Mouse (Mus musculus): ENCODE results near the gene Cela3b. TPM values are rescaled to one million over a fixed set of nuclear protein-coding genes. Genes with fewer than 3 reads are reported as not detected.

Cela3b gene
- polyA plus RNA-seq, 1 experiment, result 1.1 TPM

GRCm38 (mm10) chr4:137405571-137405970, 24.8 kb downstream of the Cela3b start:
- Histone ChIP-seq H3K4me3 (ENCODE audit: control insufficient read depth, insufficient read depth, low read length) (no peak overlapping the region), H3K27ac (ENCODE audit: control insufficient read depth, insufficient read depth, low read length) (no peak overlapping the region), H3K4me1 (replicated peaks; ENCODE audit: control insufficient read depth, insufficient read depth, low read length) (no peaks in the 10 kb centered on the region), H3K36me3 (ENCODE audit: control insufficient read depth, insufficient read depth, low read length) (no peaks in the 10 kb centered on the region), H3K27me3 (ENCODE audit: control insufficient read depth, insufficient read depth, low read length) (no peaks in the 10 kb centered on the region)
- no peak for DNase-seq
- TF ChIP-seq CTCF (IDR thresholded peaks at IDR 0.05; ENCODE audit: borderline replicate concordance, control insufficient read depth, extremely low read depth, insufficient read depth, low read length, poor library complexity), result no peak
- TF ChIP-seq POLR2A (IDR thresholded peaks at IDR 0.05; ENCODE audit: control insufficient read depth, extremely low read depth, insufficient read depth, low read length, poor library complexity), result no peak
- 98% methylated on average over 3 of the region's 3 CpGs for WGBS

- Histone ChIP-seq H3K27ac (ENCODE audit: control insufficient read depth, insufficient read depth, low read length) (no peak overlapping the region), H3K27me3 (ENCODE audit: control insufficient read depth, insufficient read depth, low read length) (no peaks in the 10 kb centered on the region), H3K36me3 (ENCODE audit: control insufficient read depth, insufficient read depth, low read length) (no peaks in the 10 kb centered on the region), H3K4me1 (replicated peaks; ENCODE audit: control insufficient read depth, insufficient read depth, low read length) (no peaks in the 10 kb centered on the region), H3K4me3 (ENCODE audit: control insufficient read depth, insufficient read depth, low read length) (no peak overlapping the region)
- DNase-seq, result no peak
- TF ChIP-seq CTCF (IDR thresholded peaks at IDR 0.05; ENCODE audit: borderline replicate concordance, control insufficient read depth, extremely low read depth, insufficient read depth, low read length, poor library complexity), result no peak
- no peak for TF ChIP-seq POLR2A (IDR thresholded peaks at IDR 0.05; ENCODE audit: control insufficient read depth, extremely low read depth, insufficient read depth, low read length, poor library complexity)
- WGBS, result 90% methylated on average over 15 of the region's 15 CpGs
These were observed 33.5 kb downstream of the Cela3b start for GRCm38 (mm10) chr4:137396641-137397525.

- WGBS, result 86% methylated on average over 9 of the region's 9 CpGs
- TF ChIP-seq POLR2A (IDR thresholded peaks at IDR 0.05; ENCODE audit: control insufficient read depth, extremely low read depth, insufficient read depth, low read length, poor library complexity) (no peak), CTCF (IDR thresholded peaks at IDR 0.05; ENCODE audit: borderline replicate concordance, control insufficient read depth, extremely low read depth, insufficient read depth, low read length, poor library complexity) (no peak)
- Histone ChIP-seq H3K27ac (ENCODE audit: control insufficient read depth, insufficient read depth, low read length) (no peak overlapping the region), H3K4me3 (ENCODE audit: control insufficient read depth, insufficient read depth, low read length) (no peak overlapping the region), H3K27me3 (ENCODE audit: control insufficient read depth, insufficient read depth, low read length) (no peaks in the 10 kb centered on the region), H3K36me3 (ENCODE audit: control insufficient read depth, insufficient read depth, low read length) (no peaks in the 10 kb centered on the region), H3K4me1 (replicated peaks; ENCODE audit: control insufficient read depth, insufficient read depth, low read length) (peaks cover 2% of the 10 kb centered on the region; the same call in 1 of the 2 replicates)
- DNase-seq, result no peak
These were observed 36.8 kb downstream of the Cela3b start for GRCm38 (mm10) chr4:137393378-137394135.

GRCm38 (mm10) chr4:137392874-137393273, 37.5 kb downstream of the Cela3b start:
- no peak overlapping the region for H3K27ac ChIP-seq (ENCODE audit: control insufficient read depth, insufficient read depth, low read length)
- H3K4me3 ChIP-seq (ENCODE audit: control insufficient read depth, insufficient read depth, low read length), result no peak overlapping the region
- no peak for DNase-seq
- H3K36me3 ChIP-seq (ENCODE audit: control insufficient read depth, insufficient read depth, low read length), result no peaks in the 10 kb centered on the region
- TF ChIP-seq POLR2A (IDR thresholded peaks at IDR 0.05; ENCODE audit: control insufficient read depth, extremely low read depth, insufficient read depth, low read length, poor library complexity) (no peak), CTCF (IDR thresholded peaks at IDR 0.05; ENCODE audit: borderline replicate concordance, control insufficient read depth, extremely low read depth, insufficient read depth, low read length, poor library complexity) (no peak)
- H3K4me1 ChIP-seq (replicated peaks; ENCODE audit: control insufficient read depth, insufficient read depth, low read length), result peaks cover 2% of the 10 kb centered on the region; the same call in 1 of the 2 replicates
- H3K27me3 ChIP-seq (ENCODE audit: control insufficient read depth, insufficient read depth, low read length), result no peaks in the 10 kb centered on the region
- WGBS, result 93% methylated on average over 9 of the region's 9 CpGs

- no peak for DNase-seq
- H3K27ac ChIP-seq (ENCODE audit: control insufficient read depth, insufficient read depth, low read length), result no peak overlapping the region
- no peaks in the 10 kb centered on the region for H3K36me3 ChIP-seq (ENCODE audit: control insufficient read depth, insufficient read depth, low read length)
- TF ChIP-seq POLR2A (IDR thresholded peaks at IDR 0.05; ENCODE audit: control insufficient read depth, extremely low read depth, insufficient read depth, low read length, poor library complexity) (no peak), CTCF (IDR thresholded peaks at IDR 0.05; ENCODE audit: borderline replicate concordance, control insufficient read depth, extremely low read depth, insufficient read depth, low read length, poor library complexity) (no peak)
- no peak overlapping the region for H3K4me3 ChIP-seq (ENCODE audit: control insufficient read depth, insufficient read depth, low read length)
- peaks cover 4% of the 10 kb centered on the region for H3K4me1 ChIP-seq (replicated peaks; ENCODE audit: control insufficient read depth, insufficient read depth, low read length)
- no peaks in the 10 kb centered on the region for H3K27me3 ChIP-seq (ENCODE audit: control insufficient read depth, insufficient read depth, low read length)
- 93% methylated on average over 3 of the region's 3 CpGs for WGBS
These were observed 39.1 kb downstream of the Cela3b start for GRCm38 (mm10) chr4:137391287-137391686.

- Histone ChIP-seq H3K36me3 (ENCODE audit: control insufficient read depth, insufficient read depth, low read length) (no peaks in the 10 kb centered on the region), H3K27ac (ENCODE audit: control insufficient read depth, insufficient read depth, low read length) (no peak overlapping the region), H3K4me1 (replicated peaks; ENCODE audit: control insufficient read depth, insufficient read depth, low read length) (peaks cover 4% of the 10 kb centered on the region), H3K27me3 (ENCODE audit: control insufficient read depth, insufficient read depth, low read length) (no peaks in the 10 kb centered on the region), H3K4me3 (ENCODE audit: control insufficient read depth, insufficient read depth, low read length) (no peak overlapping the region)
- no peak for TF ChIP-seq POLR2A (IDR thresholded peaks at IDR 0.05; ENCODE audit: control insufficient read depth, extremely low read depth, insufficient read depth, low read length, poor library complexity)
- TF ChIP-seq CTCF (IDR thresholded peaks at IDR 0.05; ENCODE audit: borderline replicate concordance, control insufficient read depth, extremely low read depth, insufficient read depth, low read length, poor library complexity), result no peak
- 96% methylated on average over 4 of the region's 4 CpGs for WGBS
- DNase-seq, result no peak
These were observed 40.1 kb downstream of the Cela3b start for GRCm38 (mm10) chr4:137390196-137390595.

Measured in thymus, adult 2 months (tissue).